Mouse (Mus musculus): ENCODE data around the gene Tmigd1. TPM values are rescaled to one million over a fixed set of nuclear protein-coding genes. Genes with fewer than 3 reads are reported as not detected.
"Not testable (repeated sequence)": the region's sequence is repeated elsewhere in the genome, so short reads cannot be mapped to it uniquely, and the experiment has no call there.

The Tmigd1 gene
- total RNA-seq, 2 experiments from 2014 or later: 0.29 to 0.83 TPM

DNA sequence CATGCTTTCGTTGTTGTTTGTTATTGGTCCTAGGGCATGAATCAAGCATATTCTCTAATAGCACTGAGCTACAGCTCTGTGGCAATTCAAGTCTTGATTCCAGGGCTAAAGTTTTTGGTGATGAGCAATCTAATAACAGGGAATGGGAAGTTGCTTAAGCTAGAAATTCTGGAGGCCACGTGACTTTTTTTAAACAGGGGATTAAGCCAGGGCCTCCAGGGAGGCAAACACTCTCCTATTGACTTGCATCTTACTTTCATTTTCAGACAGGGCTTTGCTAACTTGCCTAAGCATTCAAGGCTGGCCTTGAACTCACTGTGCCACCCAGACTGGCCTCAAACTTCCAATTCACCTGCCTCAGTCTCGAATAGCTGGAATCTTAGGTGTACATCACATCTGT, 4.1 kb upstream of the Tmigd1 start:
- no peak for DNase-seq (ENCODE audit: low spot score in 2 of 2)

DNA sequence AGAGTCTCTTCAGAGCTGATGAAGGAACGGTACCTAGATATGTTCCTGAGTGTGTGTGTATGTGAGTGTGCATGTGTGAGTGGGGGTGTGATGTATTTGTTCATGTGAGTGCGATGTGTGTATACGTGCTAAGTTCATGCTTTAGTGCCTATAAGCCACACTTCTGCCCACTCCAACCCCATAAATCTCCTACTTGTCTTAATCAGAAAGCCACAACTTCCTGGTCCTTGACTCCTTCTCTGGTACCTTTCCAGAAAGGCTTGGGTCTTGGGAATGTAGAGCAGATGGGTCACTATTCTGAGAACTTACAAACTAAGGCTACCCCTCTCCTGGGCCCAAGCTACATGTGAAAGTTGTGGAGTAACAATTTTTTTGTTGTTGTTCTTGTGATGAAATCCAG, 3.2 kb upstream of the Tmigd1 start:
- DNase-seq (ENCODE audit: low spot score in 2 of 2): no peak

DNA sequence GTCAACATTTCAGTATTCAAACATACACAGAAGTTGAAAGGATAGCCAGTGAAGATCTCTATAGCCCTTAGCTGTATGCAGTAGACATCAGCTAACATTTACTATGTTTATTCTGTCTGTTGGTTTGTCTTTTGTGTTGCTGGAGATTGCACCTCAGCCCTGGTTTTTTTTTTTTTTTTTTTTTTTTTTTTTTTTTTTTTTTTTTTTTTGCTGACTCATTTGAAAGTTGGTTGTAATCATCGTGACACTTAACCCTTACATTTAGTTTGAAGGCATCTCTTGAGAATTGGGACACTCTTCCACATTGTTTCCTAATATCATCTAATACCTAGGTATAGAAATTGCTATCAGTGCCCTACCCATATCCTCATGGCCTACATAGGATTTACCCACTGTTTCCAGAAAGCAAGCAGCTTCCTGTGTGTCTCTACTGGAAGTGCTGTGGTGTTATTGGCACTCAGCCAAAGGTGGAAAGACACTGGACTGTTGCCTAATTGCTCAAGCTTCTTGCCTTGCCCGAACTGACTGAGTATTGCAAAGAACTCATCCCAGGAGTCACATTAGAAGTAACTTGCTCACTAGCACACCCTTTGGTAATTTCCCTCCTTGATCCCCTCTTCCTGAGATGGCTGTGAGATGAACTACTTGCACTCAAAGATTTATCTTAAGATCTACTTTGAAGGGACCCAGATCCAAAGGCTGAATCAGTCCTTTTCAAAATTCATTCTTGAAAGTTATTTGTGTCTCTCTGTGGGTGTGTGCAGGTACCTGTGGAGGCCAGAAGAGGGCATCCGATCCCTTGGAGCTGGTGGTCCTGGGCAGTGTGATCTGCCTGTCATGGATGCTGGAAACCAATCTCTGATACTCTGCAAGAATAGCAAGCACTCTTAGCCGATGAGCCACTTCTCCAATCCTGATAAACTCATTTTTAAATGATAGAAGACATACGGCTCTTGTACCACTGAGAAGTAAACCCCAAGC, 1.9 kb upstream of the Tmigd1 start:
- peak in 1 of 2 experiments; percentile 22 for DNase-seq (ENCODE audit: low spot score in 2 of 2)

DNA sequence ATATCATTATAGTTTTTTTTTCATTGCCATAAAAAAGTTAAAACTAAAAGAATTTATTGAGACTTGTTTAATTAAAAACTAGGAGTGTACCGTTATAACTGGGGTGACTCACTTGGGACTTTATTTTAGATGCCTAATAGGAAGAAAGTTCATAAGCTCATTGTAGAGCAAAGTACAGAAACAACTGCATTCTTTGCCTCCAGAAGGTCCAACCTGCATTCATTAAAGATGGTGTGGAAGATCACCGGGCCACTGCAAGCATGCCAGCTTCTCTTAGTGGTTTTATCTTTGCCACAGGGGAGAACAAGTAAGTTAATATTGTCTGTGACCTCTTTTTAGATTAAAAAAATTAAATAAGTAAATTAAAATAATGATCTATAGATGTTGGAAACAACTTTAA, 2.4 kb downstream of the Tmigd1 start:
- no peak for DNase-seq (ENCODE audit: low spot score in 2 of 2)

DNA sequence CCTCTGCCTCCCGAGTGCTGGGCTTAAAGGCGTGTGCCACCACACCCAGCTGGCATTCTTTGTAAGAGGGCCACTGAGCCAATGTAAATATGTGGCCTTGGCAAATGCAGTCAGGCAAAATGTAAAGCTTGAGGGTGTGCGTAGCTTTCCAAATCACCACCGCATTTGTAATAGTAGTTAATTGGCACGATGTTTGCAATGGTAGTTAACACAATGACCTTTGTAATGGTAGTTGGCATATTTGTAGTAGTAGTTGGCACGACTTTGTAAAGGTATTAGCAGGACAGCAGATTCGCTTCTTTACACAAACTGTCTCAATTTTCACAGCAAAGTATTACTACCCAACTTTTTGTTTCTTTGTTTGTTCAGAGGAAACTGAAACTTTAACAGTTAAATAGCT, 6.7 kb downstream of the Tmigd1 start:
- no peak for DNase-seq (ENCODE audit: low spot score in 2 of 2)

DNA sequence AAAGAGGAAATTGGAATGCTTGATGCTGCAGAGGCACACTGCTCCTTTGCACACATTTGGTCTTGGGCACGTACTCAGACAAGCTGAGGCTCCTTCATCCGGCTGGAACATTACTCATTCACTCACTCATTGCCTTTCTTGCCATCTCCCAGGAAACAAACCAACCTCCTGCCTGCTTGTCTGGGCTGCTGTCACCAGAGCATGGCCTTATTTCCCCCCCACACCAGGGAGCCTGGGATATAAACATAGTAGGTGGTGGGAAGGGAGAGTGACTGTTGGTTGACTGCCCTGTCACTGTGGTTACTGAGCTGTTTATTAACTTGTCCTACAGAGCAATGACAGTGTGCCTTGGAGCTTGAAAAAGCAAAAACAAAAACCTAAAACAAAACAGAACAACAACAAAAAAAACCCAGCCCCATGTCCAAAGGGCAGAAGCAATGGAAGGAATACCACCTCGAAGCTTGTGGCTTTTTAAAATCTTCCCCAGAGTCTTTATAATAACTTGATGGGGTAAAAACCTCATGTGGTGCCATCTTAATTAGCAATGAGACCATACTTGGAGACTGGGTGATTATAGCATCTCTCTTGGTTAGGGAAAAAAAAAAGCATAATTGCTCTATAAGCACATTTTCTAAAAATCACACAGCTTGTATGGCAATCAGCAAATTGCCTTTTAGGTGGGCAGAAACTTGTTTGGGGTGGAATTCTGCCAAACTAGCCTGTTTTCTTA, 9.5 kb downstream of the Tmigd1 start:
- DNase-seq (ENCODE audit: low spot score in 2 of 2): no peak

DNA sequence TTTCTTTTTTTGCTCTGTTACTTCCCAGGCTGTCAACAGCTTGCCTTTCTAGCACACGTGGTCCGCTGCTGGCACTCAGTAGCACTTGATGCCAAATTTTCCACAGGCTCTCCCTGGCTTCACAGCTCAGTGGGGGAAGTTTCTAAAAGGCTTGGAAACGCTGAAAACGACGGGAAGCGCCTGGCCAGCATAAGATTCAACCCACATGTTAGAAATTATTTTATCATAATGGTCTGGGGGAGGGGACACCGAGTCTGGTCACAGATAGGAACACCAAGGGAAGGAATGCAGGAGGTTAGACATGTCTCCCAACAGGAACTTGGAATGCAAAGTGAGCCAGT, 10.1 kb downstream of the Tmigd1 start:
- DNase-seq (ENCODE audit: low spot score in 2 of 2): no peak

DNA sequence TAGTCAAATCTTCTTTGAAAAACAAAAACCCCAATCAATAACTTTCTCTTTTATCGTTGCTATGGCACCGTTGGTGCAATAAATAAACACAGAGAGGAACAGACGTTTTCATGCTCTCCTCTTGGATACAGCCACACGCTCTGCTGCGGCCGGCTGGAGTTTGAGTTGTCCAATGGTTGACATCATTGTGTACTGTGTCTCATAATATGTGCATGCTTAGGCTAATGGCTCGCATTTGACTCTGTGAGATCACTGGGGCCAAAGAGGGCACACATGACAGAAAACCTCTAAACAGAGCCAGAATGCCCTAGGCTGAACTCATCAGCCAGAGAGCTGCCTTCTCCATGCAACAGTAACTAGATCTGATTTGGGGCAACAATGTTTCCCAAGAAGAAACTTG, 12.4 kb downstream of the Tmigd1 start:
- no peak for DNase-seq (ENCODE audit: low spot score in 2 of 2)

DNA sequence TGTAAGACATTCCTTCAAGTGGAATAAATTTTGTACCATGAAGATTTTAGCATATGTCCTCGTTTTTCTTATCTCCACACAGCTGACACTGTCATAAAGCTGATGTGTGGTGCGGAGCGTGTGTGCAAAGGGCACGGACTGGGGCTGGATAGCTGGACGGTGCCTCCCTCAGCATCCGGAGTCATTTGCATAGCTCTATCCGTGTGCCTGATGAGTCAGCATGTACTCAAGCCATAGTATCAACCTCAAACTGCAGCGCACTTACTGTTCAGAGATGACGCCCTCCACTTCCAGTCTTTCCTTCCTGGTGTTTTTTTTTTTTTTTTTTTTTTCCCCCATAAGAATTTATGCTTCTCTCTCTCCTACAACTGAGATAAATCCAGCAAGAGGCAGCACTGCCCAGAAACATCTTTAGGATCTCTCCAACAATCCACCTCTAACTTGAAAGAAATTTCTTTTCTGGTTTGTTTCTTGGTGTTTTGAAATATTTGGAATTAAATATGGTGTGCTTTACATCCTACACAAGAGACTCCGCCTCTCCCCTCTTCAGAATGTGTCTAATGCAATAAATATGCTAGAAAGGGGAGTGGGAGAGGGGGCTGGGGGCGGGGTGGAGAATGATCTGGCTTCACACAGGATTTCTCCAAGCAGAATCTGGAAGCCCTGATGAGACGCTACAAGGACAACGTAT, 14.7 kb downstream of the Tmigd1 start:
- DNase-seq (ENCODE audit: low spot score in 2 of 2): no peak

DNA sequence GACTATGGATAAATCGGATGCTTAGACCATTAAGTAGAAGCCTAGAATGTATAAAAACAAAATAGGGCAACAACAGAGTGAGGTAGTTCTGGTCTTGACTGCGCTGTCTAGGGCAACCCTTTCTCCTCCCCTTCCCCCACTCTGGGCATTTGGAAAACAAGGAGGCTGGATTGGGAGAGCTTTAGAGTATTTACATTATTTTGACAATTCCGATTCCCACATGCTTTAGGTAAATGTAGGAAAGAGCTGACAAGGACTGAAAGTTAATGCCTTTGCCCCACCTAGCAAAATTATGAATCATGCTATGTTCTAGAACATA, 15.2 kb downstream of the Tmigd1 start:
- no peak for DNase-seq (ENCODE audit: low spot score in 2 of 2)

DNA sequence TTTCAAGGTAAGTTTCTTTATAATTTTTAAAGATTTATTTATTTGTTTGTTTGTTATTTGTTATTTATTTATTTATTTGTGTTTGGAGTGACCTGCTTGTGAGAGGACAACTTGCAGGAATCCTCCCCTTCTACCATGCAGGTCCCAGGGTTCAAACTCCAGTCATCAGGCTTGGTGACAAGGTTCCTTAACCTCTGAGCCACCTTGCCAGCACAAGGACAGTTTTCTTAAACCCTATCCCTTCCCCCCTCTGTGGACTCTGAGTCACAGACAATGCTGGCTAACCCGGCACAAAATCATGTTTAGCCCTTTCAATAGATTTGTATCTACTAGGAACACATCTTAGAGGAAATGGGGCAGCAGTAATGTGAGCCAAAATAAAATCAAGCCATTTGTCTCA, 18.6 kb downstream of the Tmigd1 start:
- DNase-seq (ENCODE audit: low spot score in 2 of 2): no peak

DNA sequence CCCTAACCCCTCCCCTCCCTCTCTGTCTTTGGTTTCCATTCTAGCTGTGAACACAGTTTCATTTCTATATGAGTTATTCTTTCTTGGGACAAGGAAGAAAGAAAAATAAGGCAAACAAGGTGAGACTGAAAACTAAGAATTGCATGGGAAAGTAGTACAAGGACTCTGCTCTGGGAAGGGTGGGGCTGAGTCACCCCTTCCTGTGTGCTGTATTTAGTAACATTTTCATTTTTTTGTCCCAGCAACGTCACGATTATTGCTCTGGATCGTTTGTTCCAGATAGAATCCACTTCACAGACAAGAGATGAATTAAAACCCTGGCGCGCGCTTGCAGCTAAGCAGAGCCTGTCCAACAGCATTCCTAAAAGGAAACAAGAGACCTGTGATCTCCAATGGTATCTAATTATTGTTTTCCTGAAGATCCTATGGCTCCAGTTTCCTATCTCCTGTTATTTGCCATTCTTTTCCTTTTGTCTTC, 22.8 kb downstream of the Tmigd1 start, which contains the start of gene Blmh:
Blmh (plus strand) TSS at position 51 of the 478 bp plus-strand sequence.
- DNase-seq (ENCODE audit: low spot score in 2 of 2): peak in 1 of 2 experiments; percentile 11

DNA sequence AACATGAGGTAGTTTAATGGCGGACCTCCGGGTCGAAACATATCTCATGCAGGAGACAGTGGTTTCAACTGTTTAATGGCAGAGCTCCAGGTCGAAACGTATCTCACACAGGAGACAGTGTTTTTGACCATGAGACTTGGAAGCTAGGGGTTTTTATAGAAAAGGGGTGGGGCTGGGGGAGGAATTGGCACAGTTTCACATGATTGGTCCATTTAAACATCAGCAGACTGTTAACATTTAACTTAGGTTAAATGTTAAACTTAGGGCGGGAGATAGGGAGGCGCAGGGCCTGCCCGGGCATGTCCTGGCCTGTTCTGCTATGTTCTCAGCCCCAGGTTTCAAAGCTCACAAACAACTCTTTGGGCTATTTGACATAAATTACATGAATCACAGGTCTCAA, 26.6 kb downstream of the Tmigd1 start:
- DNase-seq (ENCODE audit: low spot score in 2 of 2): not testable (repeated sequence)

DNA sequence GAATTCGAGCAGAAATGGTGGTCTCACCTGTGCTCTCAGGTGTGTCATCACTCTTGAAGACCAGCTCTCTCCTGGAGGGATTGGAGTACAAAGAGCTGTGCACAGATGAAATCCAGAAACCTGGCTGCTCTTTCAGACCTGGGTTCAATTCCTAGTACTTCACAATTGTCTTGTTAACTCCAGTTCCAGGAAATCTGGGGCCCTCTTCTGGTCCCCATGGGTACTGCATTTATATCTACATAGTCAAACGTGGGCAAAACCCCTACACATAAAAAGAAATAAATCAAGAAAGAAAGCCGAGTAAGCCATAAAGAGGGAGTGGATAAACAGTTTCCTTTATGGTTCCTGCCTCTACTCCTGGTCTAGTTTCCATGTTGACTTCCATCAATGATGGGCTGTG, 31.2 kb downstream of the Tmigd1 start:
- no peak for DNase-seq (ENCODE audit: low spot score in 2 of 2)

DNA sequence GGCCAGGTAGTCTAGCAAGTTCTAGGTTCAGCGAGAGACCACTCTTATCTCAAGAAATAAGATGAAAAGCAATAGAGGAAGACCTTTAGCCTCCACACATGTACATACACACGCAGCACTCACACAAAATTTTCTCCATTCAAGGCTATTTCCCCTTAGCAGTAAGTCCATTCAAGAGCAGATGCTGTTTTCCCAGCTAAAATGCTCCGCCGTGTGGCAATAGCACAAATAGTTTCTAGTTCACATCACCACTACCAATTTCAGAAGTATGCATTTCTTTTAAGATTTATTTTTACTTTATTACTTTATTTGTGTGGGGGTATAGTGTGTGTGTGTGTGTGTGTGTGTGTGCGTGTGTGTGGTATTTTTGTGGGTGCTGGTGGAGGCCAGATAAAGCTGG, 34.6 kb downstream of the Tmigd1 start:
- DNase-seq (ENCODE audit: low spot score in 2 of 2): no peak

DNA sequence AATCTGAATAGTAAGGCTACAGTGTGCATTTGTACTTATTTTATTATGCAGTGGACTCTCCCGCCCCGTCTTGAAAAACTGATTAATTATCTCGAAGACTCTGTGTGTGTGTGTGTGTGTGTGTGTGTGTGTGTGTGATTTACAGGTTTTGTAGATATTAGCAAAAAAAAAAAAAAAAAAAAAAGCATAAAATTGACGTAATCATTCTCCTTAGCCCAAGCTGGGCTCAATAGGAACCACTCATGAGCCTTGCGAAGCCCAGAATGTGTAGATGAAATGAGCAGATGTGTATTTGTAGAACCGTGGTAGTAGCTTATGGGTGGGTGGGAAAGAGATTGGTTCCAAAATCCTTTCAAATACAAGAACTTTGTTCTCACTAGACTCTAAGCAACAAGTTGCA, 42.9 kb downstream of the Tmigd1 start:
- no peak for DNase-seq (ENCODE audit: low spot score in 2 of 2)

DNA sequence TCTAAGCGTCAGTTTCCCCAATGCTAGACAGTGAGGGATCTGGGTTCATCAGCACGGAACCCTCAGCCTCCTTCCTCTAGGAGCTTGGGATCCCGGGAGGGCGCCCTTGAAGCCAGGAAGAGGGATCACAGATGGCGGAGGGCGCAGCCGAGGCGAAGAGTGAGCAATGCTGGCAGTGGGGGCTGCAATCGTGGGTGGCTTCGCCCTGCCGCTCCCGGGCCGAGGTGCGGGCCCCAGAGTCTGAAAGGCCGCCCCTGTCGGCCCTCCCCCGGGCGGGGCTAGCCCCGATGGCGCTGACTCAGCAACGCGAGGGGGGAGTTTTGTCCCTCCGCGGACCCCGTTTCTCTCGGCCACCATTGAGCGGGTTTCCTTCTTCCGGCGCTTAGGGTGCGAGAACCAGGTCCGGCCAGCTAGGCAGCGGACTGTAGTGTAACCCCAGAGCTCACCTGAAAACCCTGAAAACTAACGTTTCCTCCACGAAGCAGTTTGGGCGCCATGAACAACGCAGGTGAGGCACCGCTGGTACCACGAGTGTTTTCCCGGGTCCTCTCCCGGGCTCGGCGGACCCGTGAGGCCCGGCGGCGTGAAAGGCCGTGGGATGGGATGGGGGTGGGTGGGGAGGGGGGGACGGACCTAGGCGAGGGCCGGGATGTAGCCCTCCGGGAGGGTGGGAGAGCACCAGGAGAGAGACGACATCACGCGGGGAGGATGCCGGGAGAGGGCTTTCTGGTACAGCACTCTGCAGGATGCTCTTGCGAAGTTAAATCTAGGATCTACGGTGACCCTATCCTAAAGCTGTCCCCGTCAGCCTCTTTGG, 43.6 kb downstream of the Tmigd1 start:
- peak; percentile 96 for DNase-seq (ENCODE audit: low spot score in 2 of 2)

DNA sequence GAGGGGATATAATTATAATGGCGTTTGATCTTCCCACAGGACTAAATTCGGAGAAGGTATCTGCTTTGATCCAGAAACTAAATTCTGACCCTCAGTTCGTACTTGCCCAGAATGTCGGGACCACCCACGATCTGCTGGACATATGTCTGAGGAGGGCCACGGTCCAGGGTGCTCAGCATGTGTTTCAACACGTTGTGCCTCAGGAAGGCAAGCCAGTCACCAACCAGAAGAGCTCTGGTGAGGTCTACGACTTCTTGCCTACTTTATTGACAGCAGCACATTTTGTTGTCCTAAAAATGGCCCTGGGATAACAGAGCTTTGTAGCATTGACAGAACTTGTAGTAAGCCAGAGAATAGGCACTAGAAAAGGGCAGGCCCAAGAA, 44.2 kb downstream of the Tmigd1 start:
- DNase-seq (ENCODE audit: low spot score in 2 of 2): no peak

DNA sequence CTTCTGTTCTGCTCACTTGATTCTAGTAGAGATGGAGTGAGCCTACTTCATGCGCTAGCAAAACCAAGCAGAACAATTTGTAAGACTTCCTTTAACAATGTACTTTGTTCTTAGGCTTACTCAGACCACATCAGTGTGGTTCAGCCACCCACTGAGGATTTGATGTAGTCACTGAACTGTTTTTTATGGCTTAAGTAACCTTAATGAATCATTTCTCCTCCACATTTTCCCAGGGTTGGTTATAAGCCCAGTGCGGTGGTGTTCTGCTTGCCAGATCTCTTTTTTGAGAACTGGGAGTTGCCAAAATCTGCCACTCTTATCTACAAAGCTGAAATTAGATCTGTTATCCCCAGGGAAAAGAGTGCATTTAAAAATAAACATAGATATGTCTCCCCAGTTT, 51.6 kb downstream of the Tmigd1 start:
- DNase-seq (ENCODE audit: low spot score in 2 of 2): no peak

DNA sequence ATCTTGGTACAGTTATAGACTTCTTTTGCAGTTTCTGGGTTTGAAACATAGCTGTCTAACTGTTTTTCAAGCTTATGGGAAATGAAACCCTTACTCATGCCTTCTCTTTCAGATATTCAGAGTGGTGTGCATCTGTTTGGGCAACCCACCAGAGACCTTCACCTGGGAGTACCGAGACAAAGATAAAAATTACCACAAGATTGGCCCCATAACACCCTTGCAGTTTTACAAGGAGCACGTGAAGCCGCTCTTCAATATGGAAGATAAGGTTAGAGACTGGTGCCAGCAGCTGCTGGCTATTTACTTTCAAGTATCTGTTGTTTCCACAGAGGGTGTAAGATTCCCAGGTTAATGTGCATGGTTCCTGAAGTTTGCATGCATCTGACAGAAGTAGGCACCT, 63.7 kb downstream of the Tmigd1 start:
- no peak for DNase-seq (ENCODE audit: low spot score in 2 of 2)
